In the genomic region with DNA sequence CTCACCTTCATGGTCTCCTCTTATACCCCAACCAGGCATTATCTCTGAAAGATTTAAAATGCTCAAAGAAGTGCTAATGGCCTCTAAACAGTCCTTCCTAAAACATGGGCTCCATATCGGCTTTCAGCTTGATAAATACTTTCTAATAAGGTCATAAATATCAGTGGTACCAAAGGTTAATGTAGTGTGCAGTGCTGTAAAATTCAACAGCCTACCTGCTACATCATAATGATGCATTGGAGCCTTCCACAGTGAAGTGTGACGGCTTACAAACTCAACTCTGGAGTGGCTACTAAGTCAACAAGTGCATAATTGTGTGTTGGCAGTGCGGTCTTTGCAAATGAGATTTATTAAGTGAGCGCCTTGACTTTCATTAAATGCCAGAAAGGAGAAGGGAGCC, we compare ENCODE assay signal across 25 mouse cellular contexts.
DNase-seq lines count a peak whose midpoint lies in the region; ATAC-seq and TF ChIP-seq lines count a peak whose summit lies in the region.
"Had no signal": no experiment of that assay in that cellular context is flagged by ENCODE, and none has a peak within 500 bp of the region (broad histone marks: within the 10 kb centered on the region; RNA-seq: fewer than 3 reads in every experiment).

No protein-coding gene starts in this region.

- peak; percentile 74 for ATAC-seq in kidney, embryonic 16.5 days (ENCODE audit: low FRiP score, low TSS enrichment)
- ATAC-seq in limb, embryonic 11.5 days (ENCODE audit: insufficient number of reproducible peaks, low FRiP score, low TSS enrichment, low read depth), result no peak
- ATAC-seq: CD4-positive, CD25-positive, alpha-beta regulatory T cell, adult 4 months; forebrain, embryonic 13.5 days; forebrain, postnatal 0 days; hindbrain, postnatal 0 days had no signal

- TF ChIP-seq POLR2A in olfactory bulb, adult 2 months (IDR thresholded peaks at IDR 0.05; ENCODE audit: insufficient read depth, low read depth, low read length), result no peak

- H3K27me3 ChIP-seq in kidney, embryonic 16.5 days (ENCODE audit: insufficient read depth, low read length), result no peaks in the 10 kb centered on the region
- no peaks in the 10 kb centered on the region for H3K27me3 ChIP-seq in limb, embryonic 11.5 days (ENCODE audit: control insufficient read depth, insufficient read depth, low read length)
- no peaks in the 10 kb centered on the region for H3K27me3 ChIP-seq in limb, embryonic 10.5 days (ENCODE audit: low read depth, poor library complexity, severe bottlenecking)
- H3K27me3 ChIP-seq: forebrain, embryonic 13.5 days; heart, embryonic 12.5 days; heart, embryonic 15.5 days; hindbrain, embryonic 13.5 days had no signal

- peaks cover 9% of the 10 kb centered on the region; the same call in 1 of the 2 replicates for H3K4me1 ChIP-seq in kidney, embryonic 16.5 days (ENCODE audit: insufficient read depth, low read length)
- H3K4me1 ChIP-seq in limb, embryonic 11.5 days (ENCODE audit: control insufficient read depth, insufficient read depth, low read length), result no peaks in the 10 kb centered on the region
- peaks cover 6% of the 10 kb centered on the region; the same call in 1 of the 2 replicates for H3K4me1 ChIP-seq in limb, embryonic 10.5 days
- no peaks in the 10 kb centered on the region; the same call in 1 of the 2 replicates for H3K4me1 ChIP-seq in olfactory bulb, adult 2 months (ENCODE audit: control insufficient read depth, insufficient read depth, low read length)
- H3K4me1 ChIP-seq: forebrain, embryonic 13.5 days; heart, embryonic 12.5 days; heart, embryonic 15.5 days had no signal

- H3K27ac ChIP-seq in kidney, embryonic 16.5 days (ENCODE audit: low read length), result no peak overlapping the region
- H3K27ac ChIP-seq in limb, embryonic 11.5 days (replicated peaks; ENCODE audit: low read depth, low read length), result no peak overlapping the region
- no peak overlapping the region for H3K27ac ChIP-seq in limb, embryonic 10.5 days
- peak overlapping the region; percentile 52; the same call in 1 of the 2 replicates for H3K27ac ChIP-seq in olfactory bulb, adult 2 months (ENCODE audit: insufficient read depth, low read depth, low read length)
- H3K27ac ChIP-seq: forebrain, embryonic 10.5 days; forebrain, embryonic 13.5 days; heart, embryonic 15.5 days; hindbrain, embryonic 10.5 days; hindbrain, embryonic 13.5 days; hindbrain, postnatal 0 days had no signal

- WGBS in kidney, embryonic 16.5 days, result 21% methylated on average over 4 of the region's 4 CpGs
- 50% methylated on average over 4 of the region's 4 CpGs for WGBS in limb, embryonic 11.5 days
- 57% methylated on average over 4 of the region's 4 CpGs for WGBS in limb, embryonic 10.5 days
- WGBS in olfactory bulb, adult 2 months, result 54% methylated on average over 4 of the region's 4 CpGs

- H3K36me3 ChIP-seq in kidney, embryonic 16.5 days (ENCODE audit: insufficient read depth, low read length), result no peaks in the 10 kb centered on the region
- H3K36me3 ChIP-seq in limb, embryonic 11.5 days (ENCODE audit: control insufficient read depth, insufficient read depth, low read length), result no peaks in the 10 kb centered on the region
- H3K36me3 ChIP-seq in limb, embryonic 10.5 days, result no peaks in the 10 kb centered on the region
- H3K36me3 ChIP-seq: forebrain, embryonic 10.5 days; heart, embryonic 12.5 days; heart, embryonic 15.5 days; hindbrain, embryonic 10.5 days; hindbrain, embryonic 13.5 days had no signal

- 0 out of 2 replicates have a peak overlapping the region, but pooled peaks have one; percentile 21 for H3K4me2 ChIP-seq in kidney, embryonic 16.5 days (replicated peaks; ENCODE audit: low read depth, low read length)
- H3K4me2 ChIP-seq in limb, embryonic 11.5 days (ENCODE audit: low read depth, severe bottlenecking), result no peak overlapping the region
- H3K4me2 ChIP-seq: forebrain, embryonic 13.5 days; heart, embryonic 12.5 days; heart, embryonic 15.5 days; hindbrain, embryonic 13.5 days had no signal

- H3K9me3 ChIP-seq in kidney, embryonic 16.5 days (ENCODE audit: low read length), result no peaks in the 10 kb centered on the region
- H3K9me3 ChIP-seq in limb, embryonic 11.5 days (ENCODE audit: control insufficient read depth, low read length), result no peaks in the 10 kb centered on the region
- no peaks in the 10 kb centered on the region for H3K9me3 ChIP-seq in limb, embryonic 10.5 days (replicated peaks)
- H3K9me3 ChIP-seq: forebrain, embryonic 10.5 days; forebrain, embryonic 13.5 days; heart, embryonic 12.5 days; heart, embryonic 15.5 days; hindbrain, embryonic 10.5 days; hindbrain, embryonic 13.5 days had no signal

- H3K9ac ChIP-seq in kidney, embryonic 16.5 days (replicated peaks; ENCODE audit: low read length), result no peak overlapping the region
- H3K9ac ChIP-seq in limb, embryonic 11.5 days (ENCODE audit: low read length), result no peak overlapping the region
- H3K9ac ChIP-seq: forebrain, embryonic 13.5 days; forebrain, postnatal 0 days; heart, embryonic 12.5 days; heart, embryonic 15.5 days; hindbrain, embryonic 13.5 days had no signal

- no peak overlapping the region for H3K4me3 ChIP-seq in kidney, embryonic 16.5 days (ENCODE audit: low read length)
- H3K4me3 ChIP-seq in limb, embryonic 11.5 days (ENCODE audit: low read depth, low read length), result no peak overlapping the region
- no peak overlapping the region for H3K4me3 ChIP-seq in limb, embryonic 10.5 days
- H3K4me3 ChIP-seq in olfactory bulb, adult 2 months (ENCODE audit: insufficient read depth, low read depth, low read length), result no peak overlapping the region
- H3K4me3 ChIP-seq: forebrain, embryonic 10.5 days; forebrain, embryonic 13.5 days; heart, embryonic 12.5 days; heart, embryonic 15.5 days; hindbrain, embryonic 10.5 days; hindbrain, embryonic 13.5 days had no signal

- no peak for TF ChIP-seq CTCF in olfactory bulb, adult 2 months (IDR thresholded peaks at IDR 0.05; ENCODE audit: insufficient read depth, low read depth, low read length)

- no peak for DNase-seq in kidney, adult 9 months
- DNase-seq in limb, embryonic 11.5 days (ENCODE audit: low spot score), result peak; percentile 23
- DNase-seq in limb, embryonic 10.5 days (ENCODE audit: low spot score), result no peak
- peak; percentile 7 for DNase-seq in forelimb bud, embryonic 11.5 days (ENCODE audit: low read depth, low spot score)
- no peak for DNase-seq in lung, postnatal 36 days
- DNase-seq: adrenal gland, adult 2 months; adrenal gland, postnatal 14 days; cerebellum, adult 18-20 months; cerebellum, adult 9-10 months; cerebellum, postnatal 14 days; forebrain, postnatal 0 days; gastrocnemius, postnatal 25 days; heart, adult 18-20 months; heart, postnatal 10 days; heart, postnatal 36 days had no signal

Comparison
In these comparisons a context has a peak if more than half of its experiments do, and no peak if none do; other contexts are left out.
1. DNase-seq: peak in limb, embryonic 11.5 days (single experiment) and forelimb bud, embryonic 11.5 days (single experiment); none in kidney, adult 9 months (single experiment), limb, embryonic 10.5 days (single experiment) and lung, postnatal 36 days (single experiment).